Comparison of ENCODE assay signal across 9 mouse cellular contexts in genomic region chr2:167497272-167497671, GRCm38 (mm10). TPM values are rescaled to one million over a fixed set of nuclear protein-coding genes. Genes with fewer than 3 reads are reported as not detected.
DNase-seq lines count a peak whose midpoint lies in the region; ATAC-seq lines count a peak whose summit lies in the region.
"Had no signal": no experiment of that assay in that cellular context is flagged by ENCODE, and none has a peak within 500 bp of the region (broad histone marks: within the 10 kb centered on the region; RNA-seq: fewer than 3 reads in every experiment).

No protein-coding gene starts in this region.

- no peaks in the 10 kb centered on the region for H3K9me3 ChIP-seq in midbrain, embryonic 11.5 days (ENCODE audit: control insufficient read depth, low read length)
- no peaks in the 10 kb centered on the region for H3K9me3 ChIP-seq in midbrain, embryonic 16.5 days (replicated peaks; ENCODE audit: control insufficient read depth, low read length, poor library complexity, severe bottlenecking)
- no peaks in the 10 kb centered on the region for H3K9me3 ChIP-seq in limb, embryonic 11.5 days (ENCODE audit: control insufficient read depth, low read length)

- peaks cover 4% of the 10 kb centered on the region; the same call in 1 of the 2 replicates for H3K4me1 ChIP-seq in midbrain, embryonic 11.5 days (ENCODE audit: control insufficient read depth, insufficient read depth, low read length)
- peaks cover 7% of the 10 kb centered on the region for H3K4me1 ChIP-seq in midbrain, embryonic 16.5 days (ENCODE audit: control insufficient read depth, insufficient read depth, low read length)
- H3K4me1 ChIP-seq in limb, embryonic 11.5 days (ENCODE audit: control insufficient read depth, insufficient read depth, low read length), result no peaks in the 10 kb centered on the region

- ATAC-seq in midbrain, embryonic 11.5 days (ENCODE audit: low FRiP score), result no peak
- ATAC-seq in midbrain, embryonic 16.5 days, result no peak
- ATAC-seq in limb, embryonic 11.5 days (ENCODE audit: insufficient number of reproducible peaks, low FRiP score, low TSS enrichment, low read depth), result no peak
- ATAC-seq: Patski had no signal

- no peak overlapping the region for H3K4me2 ChIP-seq in midbrain, embryonic 11.5 days
- H3K4me2 ChIP-seq in midbrain, embryonic 16.5 days (ENCODE audit: low read length), result no peak overlapping the region
- no peak overlapping the region for H3K4me2 ChIP-seq in limb, embryonic 11.5 days (ENCODE audit: low read depth, severe bottlenecking)

- H3K9ac ChIP-seq in midbrain, embryonic 11.5 days (ENCODE audit: low read length), result no peak overlapping the region
- no peak overlapping the region for H3K9ac ChIP-seq in midbrain, embryonic 16.5 days (ENCODE audit: low read depth, low read length)
- H3K9ac ChIP-seq in limb, embryonic 11.5 days (ENCODE audit: low read length), result no peak overlapping the region

- peak; percentile 50 for DNase-seq in cerebellum, adult 9-10 months
- DNase-seq in cerebellum, adult 8-10 months, result no peak
- DNase-seq in midbrain, embryonic 11.5 days (ENCODE audit: low spot score, missing footprints), result peak; percentile 90
- peak; percentile 55 for DNase-seq in limb, embryonic 11.5 days (ENCODE audit: low spot score)
- DNase-seq in spleen, postnatal 10 days (ENCODE audit: low spot score in 2 of 2), result peak; percentile 60 to 79
- no peak for DNase-seq in frontal cortex, postnatal 14 days (ENCODE audit: low spot score in 2 of 2)
- no peak for DNase-seq in urinary bladder, adult 18-20 months (ENCODE audit: low spot score in 2 of 2)

- H3K27me3 ChIP-seq in midbrain, embryonic 11.5 days (ENCODE audit: control insufficient read depth, insufficient read depth, low read length), result no peaks in the 10 kb centered on the region
- H3K27me3 ChIP-seq in midbrain, embryonic 16.5 days (ENCODE audit: control insufficient read depth, insufficient read depth, low read depth, low read length), result no peaks in the 10 kb centered on the region
- no peaks in the 10 kb centered on the region for H3K27me3 ChIP-seq in limb, embryonic 11.5 days (ENCODE audit: control insufficient read depth, insufficient read depth, low read length)
- H3K27me3 ChIP-seq: Patski had no signal

- WGBS in midbrain, embryonic 11.5 days, result 86% methylated on average over 5 of the region's 5 CpGs
- 77% methylated on average over 5 of the region's 5 CpGs for WGBS in midbrain, embryonic 16.5 days
- WGBS in limb, embryonic 11.5 days, result 79% methylated on average over 5 of the region's 5 CpGs

- H3K4me3 ChIP-seq in midbrain, embryonic 11.5 days (ENCODE audit: low read depth, low read length), result no peak overlapping the region
- no peak overlapping the region for H3K4me3 ChIP-seq in midbrain, embryonic 16.5 days (ENCODE audit: low read depth, low read length)
- no peak overlapping the region for H3K4me3 ChIP-seq in limb, embryonic 11.5 days (ENCODE audit: low read depth, low read length)

- H3K27ac ChIP-seq in midbrain, embryonic 11.5 days (ENCODE audit: low read depth, low read length), result no peak overlapping the region
- no peak overlapping the region for H3K27ac ChIP-seq in midbrain, embryonic 16.5 days (ENCODE audit: low read length)
- no peak overlapping the region for H3K27ac ChIP-seq in limb, embryonic 11.5 days (replicated peaks; ENCODE audit: low read depth, low read length)

- no peaks in the 10 kb centered on the region for H3K36me3 ChIP-seq in midbrain, embryonic 11.5 days (ENCODE audit: control insufficient read depth, insufficient read depth, low read length)
- H3K36me3 ChIP-seq in midbrain, embryonic 16.5 days (ENCODE audit: control insufficient read depth, insufficient read depth, low read length), result no peaks in the 10 kb centered on the region
- H3K36me3 ChIP-seq in limb, embryonic 11.5 days (ENCODE audit: control insufficient read depth, insufficient read depth, low read length), result no peaks in the 10 kb centered on the region

RNA-seq across cellular contexts. Expression of gene Spata2, which starts 4.6 kb away (rescaled TPM):
- polyA plus RNA-seq in midbrain, embryonic 11.5 days (2014; fragmentation: Nextera tagmentation; extraction: Ambion mirVana), result 15.6 and 15.8 TPM in 2 replicates
- 32.2 and 34.4 TPM in 2 replicates for polyA plus RNA-seq in midbrain, embryonic 16.5 days (2015; fragmentation: Nextera tagmentation; extraction: Ambion mirVana)
- polyA plus RNA-seq in limb, embryonic 11.5 days (2014; fragmentation: Nextera tagmentation; extraction: Ambion mirVana), result 14.6 and 16.0 TPM in 2 replicates

RNA-seq across cellular contexts. Expression of gene Rnf114, which starts 4.8 kb away (rescaled TPM):
- 140 and 150 TPM in 2 replicates for polyA plus RNA-seq in midbrain, embryonic 11.5 days (2014; fragmentation: Nextera tagmentation; extraction: Ambion mirVana)
- 111 and 121 TPM in 2 replicates for polyA plus RNA-seq in midbrain, embryonic 16.5 days (2015; fragmentation: Nextera tagmentation; extraction: Ambion mirVana)
- polyA plus RNA-seq in limb, embryonic 11.5 days (2014; fragmentation: Nextera tagmentation; extraction: Ambion mirVana), result 111 and 114 TPM in 2 replicates

RNA-seq across cellular contexts. Expression of gene Snai1, which starts 40.7 kb away (rescaled TPM):
- 18.4 and 20.8 TPM in 2 replicates for polyA plus RNA-seq in midbrain, embryonic 11.5 days (2014; fragmentation: Nextera tagmentation; extraction: Ambion mirVana)
- 3.9 and 4.7 TPM in 2 replicates for polyA plus RNA-seq in midbrain, embryonic 16.5 days (2015; fragmentation: Nextera tagmentation; extraction: Ambion mirVana)
- polyA plus RNA-seq in limb, embryonic 11.5 days (2014; fragmentation: Nextera tagmentation; extraction: Ambion mirVana), result 102 and 104 TPM in 2 replicates

Comparison
In these comparisons a context has a peak if more than half of its experiments do, and no peak if none do; other contexts are left out.
1. DNase-seq: peak in cerebellum, adult 9-10 months (single experiment), midbrain, embryonic 11.5 days (single experiment), limb, embryonic 11.5 days (single experiment) and spleen, postnatal 10 days (2 of 2); none in cerebellum, adult 8-10 months (single experiment), frontal cortex, postnatal 14 days (0 of 2) and urinary bladder, adult 18-20 months (0 of 2).